Mouse (Mus musculus): ENCODE measurements around the gene She.
A peak's percentile ranks its signal among the peaks of the same experiment; 100 is the strongest.

GRCm38 (mm10) chr3:89863716-89864509 lies 32.7 kb downstream of the She start:
- TF ChIP-seq CTCF (IDR thresholded peaks at IDR 0.05) (peak; percentile 55), EP300 (IDR thresholded peaks at IDR 0.05) (no peak)
